Mouse (Mus musculus): ENCODE results near the gene Pla2g12a.
A peak's percentile ranks its signal among the peaks of the same experiment; 100 is the strongest.

Gene Pla2g12a

DNA sequence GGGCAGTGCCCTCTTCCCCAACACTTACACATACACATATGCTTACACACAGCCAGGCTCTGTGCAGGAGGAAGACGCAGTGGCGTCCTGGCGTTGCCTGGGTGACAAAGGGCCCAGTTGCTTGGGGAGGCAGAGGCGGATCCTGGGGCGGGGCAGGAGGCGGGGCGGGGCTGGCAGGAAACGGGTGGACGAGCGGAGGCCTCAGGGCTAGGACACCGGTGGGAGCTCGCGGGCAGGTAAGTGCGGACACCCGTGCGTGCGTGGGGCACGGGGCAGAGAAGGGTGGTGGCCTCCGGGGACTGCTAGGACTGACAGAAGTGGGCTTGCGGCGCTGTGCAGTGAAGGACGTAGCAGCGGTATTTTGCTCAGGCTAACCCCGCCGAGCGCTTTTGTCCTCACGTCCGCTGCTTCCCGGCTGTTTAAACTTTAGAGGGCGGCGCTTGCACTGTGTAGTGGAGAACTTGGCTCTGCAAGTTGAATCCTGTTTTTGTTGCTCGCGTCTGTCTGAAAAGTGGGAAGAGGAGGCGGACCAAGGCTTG, 22.9 kb downstream of the Pla2g12a start, which contains the start of gene Casp6:
Casp6 (plus strand) TSS at position 155 of the 539 bp plus-strand sequence.
- DNase-seq (ENCODE audit: low spot score), result peak; percentile 72

DNA sequence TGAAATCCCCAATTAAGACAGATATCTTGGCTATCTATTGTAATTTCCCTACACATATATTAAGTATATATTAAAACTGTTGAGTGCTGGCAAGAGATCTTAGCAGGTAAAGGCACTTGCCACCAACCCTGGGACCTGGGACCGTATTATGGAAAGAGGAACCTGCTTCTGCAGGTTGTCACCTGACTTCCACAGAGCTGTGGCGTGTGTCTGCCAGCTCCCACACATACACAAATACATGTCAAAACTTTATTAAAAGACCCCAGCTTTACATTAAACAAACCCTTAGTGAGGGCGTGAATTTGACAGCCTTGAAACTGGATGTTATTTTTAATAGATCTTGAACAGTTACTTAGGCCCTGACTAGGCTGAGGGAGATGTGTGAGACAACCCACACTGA, 25.0 kb downstream of the Pla2g12a start:
- DNase-seq (ENCODE audit: low spot score), result no peak

DNA sequence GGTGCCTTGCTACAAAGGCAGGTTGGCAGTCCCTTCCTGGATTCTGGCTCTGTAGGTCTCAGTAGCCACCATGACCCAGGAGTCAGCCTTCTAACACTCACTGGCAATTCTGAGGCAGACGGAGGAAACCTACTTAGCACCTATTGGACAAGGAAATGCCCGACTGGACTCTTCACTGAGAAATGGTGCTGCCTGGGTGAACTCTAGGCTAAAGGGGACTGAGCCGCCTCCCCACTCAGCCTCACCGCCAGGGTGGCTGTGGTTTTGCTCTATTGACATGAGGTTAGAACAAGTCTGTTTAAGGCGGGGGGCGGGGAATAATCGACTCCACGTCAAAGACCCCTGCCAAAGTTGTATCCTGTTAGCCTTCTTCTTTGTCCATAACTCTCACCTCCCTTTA, 25.5 kb downstream of the Pla2g12a start:
- DNase-seq (ENCODE audit: low spot score), result no peak

DNA sequence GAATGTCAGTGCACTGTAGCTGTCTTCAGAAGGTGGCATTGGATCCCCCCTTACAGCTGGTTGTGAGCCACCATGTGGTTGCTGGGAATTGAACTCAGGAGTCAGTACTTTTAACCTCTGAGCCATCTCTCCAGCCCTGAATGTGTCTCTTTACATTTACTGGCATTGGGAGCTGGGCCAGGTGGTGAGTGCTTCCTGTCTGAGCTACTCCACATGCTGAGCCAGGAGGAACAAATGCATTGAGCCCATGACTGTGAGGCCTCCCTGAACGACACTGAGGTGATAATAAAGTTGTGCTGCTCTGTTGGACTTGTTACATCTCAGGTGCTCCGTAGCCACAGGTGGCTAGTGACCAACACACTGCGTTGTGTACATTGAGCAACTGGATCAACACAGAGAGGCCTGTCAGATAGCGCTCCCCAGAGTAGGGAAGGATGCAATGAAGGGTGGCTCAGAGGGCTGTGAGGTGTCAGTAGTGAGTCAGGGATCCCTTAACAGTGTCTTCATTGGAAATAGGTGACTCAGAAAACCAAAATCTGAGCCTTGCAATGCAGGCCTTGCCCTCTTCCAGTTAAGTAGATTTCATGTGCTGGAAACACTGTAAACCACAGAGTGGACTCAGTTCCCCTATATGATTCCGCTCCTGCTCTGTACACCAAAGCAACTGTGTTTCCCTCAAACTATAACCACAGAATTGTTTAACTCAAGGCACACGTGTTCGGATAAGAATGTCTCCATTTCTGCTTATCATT, 26.2 kb downstream of the Pla2g12a start:
- DNase-seq (ENCODE audit: low spot score), result no peak

DNA sequence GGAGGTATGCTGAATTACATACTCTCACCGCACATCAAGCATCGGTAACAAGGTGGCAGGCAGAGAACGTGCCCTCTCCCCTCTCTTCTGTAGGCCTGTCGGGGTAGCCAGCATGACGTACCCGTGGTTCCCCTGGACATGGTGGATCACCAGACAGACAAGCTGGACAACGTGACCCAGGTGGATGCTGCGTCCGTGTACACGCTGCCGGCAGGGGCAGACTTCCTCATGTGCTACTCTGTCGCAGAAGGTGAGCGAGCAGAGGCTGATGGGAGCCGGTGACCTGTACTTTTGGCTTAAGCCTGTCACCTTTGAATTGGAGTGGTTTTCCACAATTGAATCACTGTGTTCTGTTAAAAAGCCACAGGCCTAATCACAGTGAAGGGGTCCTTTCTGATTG, 33.6 kb downstream of the Pla2g12a start:
- no peak for DNase-seq (ENCODE audit: low spot score)

DNA sequence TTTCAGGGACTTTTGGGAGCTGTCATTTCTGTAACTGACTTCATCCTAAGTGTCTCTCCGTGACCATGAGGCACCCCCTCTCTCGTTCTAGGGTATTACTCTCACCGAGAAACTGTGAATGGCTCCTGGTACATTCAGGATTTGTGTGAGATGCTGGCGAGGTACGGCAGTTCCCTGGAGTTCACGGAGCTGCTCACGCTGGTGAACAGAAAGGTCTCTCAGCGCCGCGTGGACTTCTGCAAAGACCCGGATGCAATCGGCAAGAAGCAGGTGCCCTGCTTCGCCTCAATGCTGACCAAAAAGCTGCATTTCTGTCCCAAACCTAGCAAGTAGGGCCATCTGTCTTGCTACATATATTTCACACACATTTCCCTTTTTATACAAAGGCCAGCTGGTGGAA, 34.8 kb downstream of the Pla2g12a start:
- no peak for DNase-seq (ENCODE audit: low spot score)

DNA sequence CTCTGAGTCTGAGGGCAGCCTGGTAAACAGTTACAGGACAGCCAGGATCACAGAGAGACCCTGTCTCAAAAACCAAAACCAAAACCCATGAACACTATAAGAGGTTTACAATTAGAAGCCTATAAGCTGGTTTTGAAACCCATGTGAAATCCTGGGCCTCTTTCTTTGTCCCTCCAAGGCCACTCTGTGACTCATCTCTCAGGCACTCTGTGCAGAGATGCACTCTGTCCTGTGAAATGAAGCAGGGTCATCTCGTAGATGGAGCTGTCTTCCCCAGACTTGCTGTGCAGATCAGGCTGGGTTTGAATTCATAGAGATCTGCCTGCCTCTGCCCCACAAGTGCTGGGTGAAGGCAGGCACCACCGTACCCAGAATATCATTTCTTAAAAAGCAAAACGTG, 39.0 kb downstream of the Pla2g12a start:
- no peak for DNase-seq (ENCODE audit: low spot score)

DNA sequence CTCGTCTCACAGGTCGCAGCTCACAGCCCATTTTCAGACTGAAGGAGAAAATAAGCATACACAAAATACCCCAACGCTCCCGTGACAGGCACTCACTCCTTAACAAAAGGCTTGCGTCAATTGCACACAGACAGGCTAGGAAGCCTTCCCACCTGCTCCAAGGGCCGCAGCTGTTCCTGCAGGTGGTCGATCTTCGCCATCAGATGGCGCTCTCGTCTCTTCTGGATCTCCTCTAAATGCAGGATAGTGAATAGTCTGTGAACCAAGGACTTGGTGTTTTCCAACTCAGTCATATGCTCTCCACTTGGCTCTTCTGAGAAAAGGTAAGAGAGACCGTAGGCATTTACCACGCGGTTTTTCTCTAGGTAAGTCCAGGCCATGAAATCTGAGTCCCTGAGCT, 40.0 kb downstream of the Pla2g12a start:
- DNase-seq (ENCODE audit: low spot score), result no peak

DNA sequence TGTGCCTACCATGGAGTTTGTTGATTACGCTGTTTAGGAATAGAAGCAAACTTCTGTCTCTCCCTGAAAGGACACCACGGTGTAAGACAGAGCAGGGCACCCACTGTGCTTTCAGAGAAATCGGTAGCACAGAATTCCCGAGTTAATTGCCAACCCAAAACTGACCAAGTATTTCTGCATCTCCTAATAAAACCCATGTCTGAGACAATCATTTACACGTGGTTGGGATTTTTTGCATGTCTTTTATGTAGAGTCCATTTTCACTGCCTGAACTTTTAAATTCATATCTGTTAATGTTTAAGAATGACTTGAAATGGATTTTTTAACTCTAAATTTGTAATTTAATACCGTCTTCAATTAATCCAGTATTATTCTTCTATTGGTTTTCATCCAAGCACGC, 45.2 kb downstream of the Pla2g12a start:
- DNase-seq (ENCODE audit: low spot score), result no peak

DNA sequence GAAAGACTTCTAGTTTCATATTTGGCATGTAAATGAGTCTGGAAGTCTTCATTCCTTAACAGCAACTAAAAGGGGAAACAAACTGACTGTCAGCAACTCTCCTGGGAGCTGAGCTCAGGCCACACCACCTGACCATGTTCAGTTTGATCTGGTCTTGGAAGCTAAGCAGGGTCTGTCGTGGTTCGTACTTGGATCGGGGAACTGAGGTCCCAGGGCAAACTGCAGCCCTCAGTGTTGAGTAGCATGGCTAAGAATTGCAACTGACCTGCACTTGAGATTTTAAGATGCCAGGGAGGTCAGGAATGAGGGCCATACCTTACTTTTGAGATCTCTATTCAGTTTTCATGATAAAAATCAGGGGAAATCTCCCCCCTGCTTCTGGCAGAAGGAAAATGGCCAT, 47.5 kb downstream of the Pla2g12a start:
- no peak for DNase-seq (ENCODE audit: low spot score)

DNA sequence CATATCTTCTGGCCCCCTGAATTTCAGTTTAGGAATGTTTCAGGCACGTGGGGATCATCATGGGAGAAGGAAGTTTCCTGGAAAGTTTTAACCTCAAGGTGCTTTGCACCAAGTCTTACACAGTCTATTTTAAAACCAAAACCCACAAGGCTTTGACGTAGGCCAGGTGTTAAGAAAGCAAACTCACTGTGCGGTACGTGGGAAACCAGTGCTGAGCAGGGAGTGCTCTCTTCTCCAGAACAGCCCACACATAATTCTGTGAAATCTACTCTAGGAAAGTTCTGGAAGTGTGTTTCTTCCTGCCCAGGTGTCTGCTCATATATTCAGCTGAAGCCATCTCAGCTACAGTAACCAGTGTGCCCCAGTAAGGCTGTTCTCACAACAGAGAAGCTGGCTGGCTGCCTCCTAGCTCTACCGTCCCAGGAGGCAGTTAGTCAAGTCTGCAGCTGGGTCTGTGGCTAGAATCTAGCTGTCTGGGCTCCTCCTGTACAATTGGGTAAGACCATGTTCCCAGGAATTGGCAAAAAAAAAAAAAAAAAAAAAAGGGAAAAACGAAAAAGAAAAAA, 51.9 kb downstream of the Pla2g12a start:
- no peak for DNase-seq (ENCODE audit: low spot score)

DNA sequence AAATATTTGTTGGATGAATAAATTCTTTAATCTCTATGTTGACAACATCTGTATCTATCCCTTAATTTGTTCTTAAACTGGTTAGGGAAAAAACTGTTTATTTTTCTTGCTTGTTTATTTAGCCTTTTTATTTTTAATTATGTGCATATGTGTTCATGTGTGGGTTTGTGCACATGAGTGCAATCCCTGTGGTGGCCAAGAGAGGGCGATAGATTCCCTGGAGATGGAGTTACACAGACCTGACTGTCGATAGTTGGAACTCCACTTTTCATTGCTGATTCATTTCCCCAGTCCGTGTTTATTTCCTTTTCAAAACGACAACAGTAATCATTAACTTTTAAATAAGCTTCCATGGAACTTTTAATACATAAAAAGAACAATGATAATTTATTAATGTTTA, 54.0 kb downstream of the Pla2g12a start:
- peak; percentile 38 for DNase-seq (ENCODE audit: low spot score)

DNA sequence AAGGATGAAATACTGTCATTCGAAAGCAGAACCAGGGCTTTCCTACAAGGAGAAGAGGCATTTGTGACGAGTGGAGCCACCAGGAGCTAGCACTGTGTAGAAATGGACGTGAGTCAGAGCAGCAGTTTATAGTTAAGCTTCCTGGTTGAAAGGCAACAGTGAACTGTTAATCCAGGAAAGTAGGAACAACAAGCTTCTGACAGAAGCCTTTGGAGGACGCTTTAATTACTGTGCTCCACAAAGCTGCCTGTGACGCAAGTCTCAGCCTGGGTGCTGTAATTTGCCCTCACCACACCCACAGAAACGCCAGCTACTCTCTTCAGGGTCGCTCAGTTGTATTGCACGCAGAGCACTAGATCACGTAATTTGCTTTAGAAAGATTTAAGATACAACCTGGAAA, 58.2 kb downstream of the Pla2g12a start:
- no peak for DNase-seq (ENCODE audit: low spot score)

DNA sequence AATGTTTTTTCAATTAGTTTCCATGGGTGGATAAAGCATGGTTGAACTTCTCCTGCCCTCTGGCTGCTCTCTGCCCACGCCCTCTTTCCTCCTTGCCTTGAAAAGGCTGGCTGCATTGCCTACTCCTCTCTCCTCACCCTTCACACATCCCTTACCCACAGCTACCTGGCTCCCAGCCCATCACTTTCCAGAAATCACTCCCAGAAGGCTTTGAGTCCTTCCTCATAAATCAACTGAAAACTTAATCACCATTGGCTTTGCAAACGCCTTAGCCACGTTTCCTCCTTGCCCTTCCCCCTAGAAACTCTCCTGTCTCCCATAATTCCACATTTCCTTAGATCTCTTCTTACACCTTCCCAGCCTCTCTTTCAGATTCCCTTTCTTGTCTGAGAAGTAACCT, 59.4 kb downstream of the Pla2g12a start:
- DNase-seq (ENCODE audit: low spot score), result no peak

DNA sequence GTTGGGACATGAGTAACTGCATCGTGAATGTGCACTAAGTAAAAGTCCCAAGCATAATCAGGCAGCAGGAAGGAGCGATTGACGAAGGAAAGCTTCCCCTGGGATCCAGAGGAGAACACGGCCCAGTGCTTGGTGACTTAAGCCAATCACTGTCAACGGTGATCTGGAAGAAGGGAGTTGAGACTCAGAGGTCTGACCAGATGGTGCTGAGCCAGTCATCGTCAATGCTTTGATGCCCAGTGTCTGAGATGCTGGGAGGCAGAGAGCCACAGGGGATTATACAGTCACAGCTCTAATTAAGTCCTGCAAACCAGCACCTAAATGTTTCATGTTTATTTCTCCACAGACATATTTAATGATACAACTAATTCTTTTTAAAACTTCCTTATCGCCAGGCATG, 60.7 kb downstream of the Pla2g12a start:
- DNase-seq (ENCODE audit: low spot score), result no peak

DNA sequence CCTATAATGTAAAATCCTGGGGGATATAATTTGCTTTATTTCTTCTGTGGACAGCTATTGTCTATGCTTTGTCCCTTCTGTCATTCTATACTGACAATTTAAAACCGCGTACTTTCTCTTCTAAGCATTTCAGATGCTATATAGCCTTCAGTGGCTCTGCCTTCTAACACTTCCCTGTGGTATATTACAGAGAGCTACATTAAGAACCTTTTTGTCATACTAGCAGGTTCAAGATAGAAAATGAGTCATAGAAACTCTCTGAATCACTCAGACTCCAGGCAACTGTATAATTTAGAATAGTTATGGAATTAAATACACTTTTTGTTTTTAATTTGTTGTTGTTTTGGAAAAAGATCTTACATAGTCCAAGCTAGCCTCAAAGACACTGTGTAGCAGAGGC, 62.4 kb downstream of the Pla2g12a start:
- no peak for DNase-seq (ENCODE audit: low spot score)

DNA sequence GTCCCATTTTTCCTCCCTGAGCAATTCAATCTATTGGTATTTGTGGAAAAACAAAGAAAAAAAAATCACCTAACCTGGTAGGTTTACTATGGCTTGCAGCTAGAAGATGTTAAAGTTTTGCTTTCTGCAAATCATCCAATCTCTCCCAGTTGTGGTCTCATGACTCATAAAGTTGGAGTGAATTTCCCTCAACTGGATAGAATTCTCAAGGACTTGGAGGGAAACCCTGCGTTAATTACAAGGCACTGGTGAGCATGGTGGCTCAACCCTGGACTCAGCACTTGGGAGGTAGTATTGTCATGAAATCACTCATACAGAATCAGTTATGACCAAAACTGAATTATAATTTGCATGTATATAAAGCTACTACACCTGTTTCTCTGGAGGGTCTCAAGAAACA, 62.9 kb downstream of the Pla2g12a start:
- no peak for DNase-seq (ENCODE audit: low spot score)

DNA sequence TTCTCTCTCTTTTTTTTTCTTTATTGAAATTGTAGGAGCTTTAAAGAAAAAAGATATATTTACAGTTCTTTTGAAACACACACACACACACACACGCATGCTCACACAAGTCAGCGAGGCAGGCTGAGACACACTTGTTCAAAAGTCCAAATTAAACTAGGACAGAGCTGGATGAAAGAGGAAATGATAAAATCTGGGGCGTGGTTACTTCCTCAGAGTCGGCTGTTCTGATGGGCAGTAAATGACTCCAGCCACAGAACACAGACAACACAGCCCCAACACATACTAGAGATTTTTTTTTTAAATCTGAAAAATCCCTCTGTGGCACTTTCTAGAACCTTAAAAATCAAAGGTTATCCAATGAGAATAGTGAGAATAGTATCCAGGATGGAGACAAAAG, 65.4 kb downstream of the Pla2g12a start:
- DNase-seq (ENCODE audit: low spot score), result no peak

All from c-Kit-positive CD71-positive TER-119-positive erythroid progenitor cells, embryonic 14.5 days (primary cell).